Mouse (Mus musculus) cerebellum, adult 2 months (tissue): ENCODE measurements around the gene Cenpu.

Experiments used
- CTCF ChIP-seq: fragments of 200-500 bp; IDR thresholded peaks from 2 replicates; pipeline ENCODE4 v1.5.1; 2011; ENCODE audit warnings: low read depth, mild to moderate bottlenecking, control low read depth, low read length, moderate library complexity, borderline replicate concordance; ENCODE audit not compliant: insufficient read depth
- POLR2A ChIP-seq: fragments of 200-500 bp; IDR thresholded peaks from 2 replicates; pipeline ENCODE4 v1.6.1; 2011; ENCODE audit warnings: low read length, control low read depth, borderline replicate concordance; ENCODE audit not compliant: insufficient read depth

DNA sequence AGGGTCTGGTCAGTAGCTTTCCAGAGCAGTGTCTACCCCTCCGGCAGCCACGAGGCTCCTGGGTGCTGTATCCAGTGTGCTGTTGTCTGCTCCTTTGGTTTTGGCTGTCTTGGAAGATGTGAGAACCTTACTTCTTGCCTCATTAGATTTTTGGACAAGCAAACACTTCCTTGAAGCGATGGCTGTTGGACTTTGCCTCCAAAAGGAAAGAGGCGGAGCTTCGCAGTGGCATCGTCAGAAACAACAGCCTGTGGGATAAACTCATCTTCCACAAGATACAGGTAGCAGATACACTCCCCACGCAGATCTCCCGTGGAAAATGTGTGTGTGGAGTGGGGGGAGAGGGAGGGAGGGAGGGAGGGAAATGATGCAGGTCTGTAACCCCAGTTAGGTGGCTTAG, 25.7 kb upstream of the Cenpu start:
- TF ChIP-seq CTCF (no peak), POLR2A (no peak)
